Mouse (Mus musculus) spleen, adult 2 months (tissue): Measurements from ENCODE around the gene Tcf7.

Experiments used
- CTCF ChIP-seq: fragments of 200-500 bp; IDR thresholded peaks from 2 replicates; pipeline ENCODE4 v1.5.1; 2011; ENCODE audit warnings: mild to moderate bottlenecking, inconsistent platforms; ENCODE audit not compliant: insufficient read depth, insufficient read length, insufficient replicate concordance; ENCODE audit errors: extremely low read depth
- POLR2A ChIP-seq: fragments of 200-500 bp; IDR thresholded peaks from 2 replicates; pipeline ENCODE4 v1.6.1; 2011; ENCODE audit warnings: low read depth, low read length, inconsistent platforms

DNA sequence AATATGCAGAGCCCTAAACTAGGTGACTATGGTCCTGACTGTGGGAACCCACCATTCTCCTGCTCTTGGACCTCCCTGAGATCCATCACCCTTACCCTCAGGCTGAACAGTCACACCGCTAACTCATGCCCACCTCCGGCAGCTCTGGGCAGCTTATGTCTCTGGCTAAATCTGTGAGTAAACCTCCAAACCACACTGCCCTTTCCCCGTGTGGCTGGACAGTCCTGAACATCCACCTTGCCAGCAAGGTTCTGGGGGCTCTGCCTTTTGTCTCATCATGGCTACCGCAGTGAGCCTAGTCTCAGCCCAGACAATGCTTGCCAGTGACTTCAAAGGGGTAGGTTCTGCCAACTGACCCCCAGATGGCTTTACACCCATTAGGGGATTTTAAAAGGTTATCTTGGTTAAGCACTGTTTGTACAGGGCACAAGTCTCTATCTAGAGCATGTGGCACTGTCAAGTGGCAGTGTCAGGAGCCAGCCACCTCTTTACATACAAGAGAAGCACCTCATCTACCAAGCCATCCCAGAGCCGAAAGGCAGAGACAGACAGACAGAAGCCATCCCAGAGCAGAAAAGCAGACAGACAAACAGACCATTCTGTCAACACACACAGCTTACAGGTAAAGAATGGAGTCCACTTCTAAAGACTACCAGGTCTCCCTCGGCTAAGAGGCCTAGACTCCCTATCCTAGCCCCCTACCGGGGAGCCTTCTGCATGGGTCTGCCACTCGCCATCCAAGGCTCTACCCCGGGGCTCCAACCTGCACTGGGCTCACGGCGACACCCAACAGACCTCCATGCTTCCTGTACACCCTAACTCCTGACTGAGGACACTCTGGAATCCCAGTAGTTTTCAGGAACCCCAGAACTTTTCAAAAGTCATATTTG, 2.0 kb downstream of the Tcf7 start:
- no peak for TF ChIP-seq CTCF
- TF ChIP-seq POLR2A = no peak
